Mouse (Mus musculus) right cerebral cortex, postnatal 25 days (tissue): ENCODE data around the gene Gan.
A peak's percentile ranks its signal among the peaks of the same experiment; 100 is the strongest.

Experiments used
- DNase-seq: peaks from one replicate; pipeline ENCODE4 v3.0.0; 2022

Gan gene

DNA sequence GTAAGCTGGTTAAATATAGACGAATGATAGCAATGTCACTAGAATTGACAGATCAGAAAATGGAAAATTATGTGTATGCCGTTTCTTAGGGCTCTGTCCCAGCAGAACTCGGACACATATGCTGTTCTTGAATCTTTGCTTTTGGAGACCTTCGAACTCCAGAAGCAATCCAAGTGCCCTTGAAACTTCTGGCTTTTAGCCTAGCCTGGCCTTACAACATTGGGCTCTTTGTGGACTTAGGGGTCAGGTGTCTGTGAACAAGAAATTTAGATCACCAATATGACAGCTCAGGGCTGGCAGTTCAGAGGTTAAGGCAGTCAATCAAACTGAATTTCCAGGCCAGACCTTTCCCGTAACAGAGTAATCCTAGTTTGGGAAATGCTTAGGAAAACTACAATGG lies 1.1 kb downstream of the Gan start:
- DNase-seq: no peak

DNA sequence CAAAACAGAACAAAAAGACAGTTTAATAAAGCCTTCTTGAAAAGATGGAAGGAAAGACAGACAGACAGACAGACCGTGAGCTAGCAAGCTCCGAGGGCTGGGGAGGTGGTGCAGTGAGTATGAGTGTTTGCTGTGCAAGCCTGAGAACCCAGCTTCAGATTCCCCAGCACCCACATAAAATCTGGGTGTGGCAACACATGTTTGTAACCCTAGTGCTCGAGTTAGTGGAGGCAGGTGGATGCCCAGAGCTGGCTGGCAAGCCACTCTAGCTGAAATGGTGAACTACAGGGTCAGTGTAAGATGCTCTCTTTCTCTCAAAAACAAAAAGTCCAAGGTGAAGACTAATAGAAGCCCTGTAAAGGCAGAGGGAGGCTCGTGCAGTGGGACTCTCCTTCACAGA lies 7.0 kb downstream of the Gan start:
- DNase-seq: no peak

DNA sequence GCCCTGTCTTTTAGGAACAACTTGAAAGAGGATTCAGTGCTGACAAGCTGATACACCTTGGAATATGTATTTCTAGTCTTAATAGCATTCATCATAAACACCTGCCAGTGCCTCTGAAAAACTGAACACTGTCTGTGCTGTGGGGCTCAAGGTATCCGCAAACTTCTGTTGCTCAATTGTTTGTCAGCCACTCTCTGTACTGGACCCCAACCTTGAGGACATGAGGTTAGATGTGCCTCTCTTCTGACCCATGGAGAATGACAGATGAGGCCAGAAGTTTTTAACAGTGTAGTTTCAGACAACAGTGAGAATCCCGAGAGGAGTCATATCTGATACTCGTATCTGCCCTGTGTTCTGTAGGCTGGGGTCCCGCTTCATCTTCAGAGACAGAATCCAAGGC lies 7.6 kb downstream of the Gan start:
- no peak for DNase-seq

DNA sequence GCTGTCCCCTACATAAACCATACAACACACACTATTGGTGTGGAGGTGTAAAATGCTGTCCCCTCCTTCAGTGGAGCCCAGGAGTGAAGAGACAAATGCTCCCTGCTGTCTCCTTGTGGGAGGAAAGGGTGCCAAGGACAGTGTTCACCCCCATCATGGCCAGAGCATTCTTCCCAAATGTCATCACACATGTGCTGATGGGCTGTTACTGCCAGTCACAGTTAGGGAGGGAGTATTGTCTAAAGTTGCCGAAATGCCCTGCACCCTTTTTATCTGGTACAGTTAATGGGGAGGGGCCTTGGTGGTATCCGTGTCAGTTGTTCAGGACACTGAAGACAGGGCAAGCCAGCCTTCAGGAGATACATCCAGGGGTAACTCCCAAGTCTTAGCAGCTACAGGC lies 8.6 kb downstream of the Gan start:
- no peak for DNase-seq

DNA sequence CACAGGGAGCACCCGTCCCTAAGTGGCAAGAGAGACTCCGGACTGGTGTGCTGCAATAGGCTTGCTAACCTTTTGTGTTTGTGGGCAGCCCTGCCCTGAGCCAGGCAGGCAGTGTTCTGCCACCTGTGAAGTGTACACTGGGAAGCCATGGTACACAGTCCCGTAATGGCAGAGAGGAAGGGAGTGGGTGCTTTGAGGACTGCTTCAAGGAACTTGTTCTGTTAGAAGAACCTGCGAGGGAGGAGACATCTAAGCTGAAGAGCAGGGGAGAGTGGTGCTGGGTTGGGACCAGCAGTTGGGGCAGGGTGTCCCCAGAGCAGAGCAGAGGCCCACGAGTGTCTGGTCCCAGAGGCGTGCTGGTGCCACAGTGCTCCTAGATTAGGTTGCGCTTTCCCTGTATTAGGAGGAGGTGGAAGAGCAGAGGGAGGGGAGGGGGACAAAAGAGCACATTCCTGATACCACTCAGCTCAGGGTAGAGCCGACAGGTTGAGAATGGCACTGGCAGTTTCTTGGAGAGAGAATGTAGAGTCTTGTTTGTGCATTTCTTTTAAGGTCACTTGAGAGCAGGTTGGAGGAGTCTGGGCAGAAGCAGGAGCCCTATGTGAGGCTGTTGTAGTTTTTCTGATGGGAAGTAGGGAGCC lies 9.4 kb downstream of the Gan start:
- no peak for DNase-seq

DNA sequence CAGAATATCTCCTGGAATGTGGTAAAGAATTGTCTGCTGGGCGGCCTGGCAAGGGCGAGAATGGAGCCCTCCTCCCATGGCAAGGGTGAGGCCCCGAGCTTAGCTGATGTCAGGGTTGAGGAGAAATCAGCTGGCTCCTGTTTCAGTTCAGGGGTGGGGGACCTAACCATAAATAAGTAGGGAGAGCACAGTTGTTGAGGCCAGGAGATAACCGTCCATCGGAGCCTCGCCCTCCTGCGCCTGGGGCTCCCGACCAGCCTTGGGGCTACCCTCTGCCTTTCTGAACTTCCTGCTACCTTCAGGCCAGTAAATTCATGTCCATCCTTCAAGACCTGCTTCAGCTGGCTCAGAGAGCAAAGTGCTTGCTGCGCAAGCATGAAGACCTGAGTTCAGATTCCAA lies 10.4 kb downstream of the Gan start:
- no peak for DNase-seq

DNA sequence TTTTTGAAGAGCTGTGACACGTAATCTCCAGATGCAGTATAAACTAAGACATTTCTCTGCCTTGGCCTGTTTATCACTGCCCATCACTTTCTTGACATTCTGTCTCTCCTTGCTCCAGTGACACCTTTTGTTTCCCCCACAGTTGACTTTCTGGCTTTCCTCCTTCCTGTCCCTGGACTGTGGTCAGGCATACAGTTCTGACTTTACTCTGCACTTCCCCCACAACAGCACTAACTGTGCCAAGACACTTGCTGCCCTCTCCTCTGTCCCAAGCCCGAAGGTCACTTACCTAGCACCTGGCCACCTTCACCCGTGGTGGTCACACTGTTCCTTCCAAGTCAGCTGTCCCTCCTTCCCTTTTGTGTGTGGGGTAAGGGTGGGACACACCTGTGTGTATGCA lies 13.9 kb downstream of the Gan start:
- no peak for DNase-seq

DNA sequence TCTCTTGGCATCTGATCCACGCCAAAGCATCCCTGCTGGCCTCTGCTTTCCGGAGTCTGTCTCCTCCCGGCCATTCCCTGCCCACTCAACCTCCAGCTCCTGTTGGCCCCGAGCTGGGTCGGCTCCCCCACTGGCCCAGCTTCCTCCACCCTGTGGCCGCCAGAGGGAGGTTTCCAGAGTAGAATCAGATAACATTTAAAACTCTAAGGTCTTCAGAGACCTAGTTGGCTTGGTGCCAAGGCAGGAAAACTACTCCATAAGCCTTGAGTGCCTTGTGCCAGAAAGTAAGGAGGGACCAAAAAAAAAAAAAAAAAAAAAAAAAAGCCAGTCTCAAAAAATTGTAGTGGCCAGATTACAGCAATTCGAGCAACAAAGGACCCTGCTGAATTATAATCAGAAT lies 15.0 kb downstream of the Gan start:
- no peak for DNase-seq

DNA sequence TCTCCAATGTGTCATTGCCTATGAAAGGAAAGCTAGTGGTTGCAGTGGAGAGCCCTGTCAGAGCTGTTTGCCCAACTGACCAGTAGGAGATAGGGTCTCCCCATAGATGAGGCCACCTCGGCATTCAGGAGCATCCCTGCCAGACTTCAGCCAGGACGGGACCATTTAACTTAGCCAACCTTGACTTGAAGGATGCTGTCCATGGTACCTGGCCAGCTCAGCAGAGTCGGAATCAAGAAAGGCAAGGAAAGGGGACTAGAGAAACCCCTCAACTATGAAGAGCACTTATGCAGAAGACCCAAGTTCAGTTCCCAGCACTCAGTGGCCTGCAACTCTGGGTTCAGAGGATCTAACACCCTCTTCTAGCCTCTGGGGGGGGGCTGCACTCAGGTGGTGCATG lies 15.8 kb downstream of the Gan start:
- no peak for DNase-seq

DNA sequence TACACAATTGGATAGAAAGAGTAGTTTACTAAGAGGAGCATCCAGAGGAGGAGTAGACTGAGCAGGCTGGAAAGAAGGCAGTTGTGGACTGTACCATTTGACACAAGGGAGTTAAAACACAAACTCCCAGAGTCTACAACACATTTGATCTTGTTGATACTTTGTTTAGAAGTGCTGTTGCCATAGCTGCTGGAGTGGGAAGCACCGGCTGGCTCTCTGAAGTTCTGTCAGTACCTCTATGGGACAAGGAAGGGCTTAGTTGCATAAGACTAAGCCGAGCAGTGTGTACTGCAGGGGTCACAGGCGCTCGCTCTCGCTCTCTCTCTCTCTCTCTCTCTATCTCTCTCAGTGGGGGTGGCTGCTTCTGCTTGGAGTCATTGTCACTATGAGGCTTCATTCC lies 16.6 kb downstream of the Gan start:
- DNase-seq: no peak

DNA sequence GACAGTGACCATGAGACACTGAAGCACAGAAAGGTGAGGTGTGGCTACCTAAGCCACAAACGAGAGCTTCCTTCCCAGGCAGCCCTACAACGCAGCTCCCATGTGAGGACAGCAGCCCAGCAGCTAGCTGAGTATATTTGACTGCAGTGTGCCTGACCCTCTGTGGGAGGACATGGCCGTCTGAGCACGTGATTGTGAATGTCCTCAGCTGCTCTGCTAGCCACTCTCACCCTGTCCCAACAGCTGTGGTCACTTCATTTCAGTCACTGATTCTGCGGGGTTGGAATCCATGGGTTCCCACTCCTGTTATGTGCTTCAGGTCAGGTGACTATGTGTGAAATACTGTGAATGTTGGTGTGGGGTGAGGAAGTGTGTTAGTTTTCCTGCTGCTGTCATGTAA lies 18.4 kb downstream of the Gan start:
- no peak for DNase-seq

DNA sequence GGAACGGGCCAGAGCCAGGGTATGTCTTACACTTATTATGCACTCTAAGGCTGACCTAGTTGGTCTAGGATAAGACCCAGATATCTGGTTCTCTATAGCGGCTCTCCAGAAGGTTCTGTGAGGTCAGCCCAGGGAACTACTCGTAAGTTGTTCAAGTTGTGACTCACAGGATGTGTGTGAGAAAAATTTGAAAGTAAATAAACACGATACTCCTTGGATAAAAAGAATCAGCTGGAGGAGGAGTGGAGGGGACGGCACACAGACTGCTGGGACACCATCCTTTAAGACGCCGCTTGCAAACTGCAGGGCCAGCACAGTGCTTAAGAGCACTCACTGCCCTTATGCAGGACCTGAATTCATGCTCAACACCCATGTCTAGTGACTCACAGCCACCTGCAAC lies 19.3 kb downstream of the Gan start:
- no peak for DNase-seq

DNA sequence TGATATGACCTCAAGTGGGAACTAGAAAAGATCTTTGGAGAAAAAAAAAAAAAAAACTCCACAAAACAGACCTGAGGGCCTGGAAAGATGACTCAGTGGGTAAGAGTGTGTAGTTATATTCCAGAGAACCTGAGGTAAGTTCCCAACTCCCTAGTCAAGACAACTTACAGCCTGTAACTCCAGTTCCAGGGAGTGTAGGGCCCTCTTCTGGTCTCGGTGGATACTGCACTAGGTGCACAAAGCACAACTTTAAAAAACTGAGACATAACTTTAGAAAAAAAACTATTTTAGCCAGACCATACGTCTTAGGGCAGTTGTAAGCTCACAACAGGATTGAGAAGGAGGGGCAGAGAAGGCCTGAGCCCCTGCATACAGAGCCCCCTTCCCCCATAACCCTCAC lies 20.1 kb downstream of the Gan start:
- DNase-seq: no peak

DNA sequence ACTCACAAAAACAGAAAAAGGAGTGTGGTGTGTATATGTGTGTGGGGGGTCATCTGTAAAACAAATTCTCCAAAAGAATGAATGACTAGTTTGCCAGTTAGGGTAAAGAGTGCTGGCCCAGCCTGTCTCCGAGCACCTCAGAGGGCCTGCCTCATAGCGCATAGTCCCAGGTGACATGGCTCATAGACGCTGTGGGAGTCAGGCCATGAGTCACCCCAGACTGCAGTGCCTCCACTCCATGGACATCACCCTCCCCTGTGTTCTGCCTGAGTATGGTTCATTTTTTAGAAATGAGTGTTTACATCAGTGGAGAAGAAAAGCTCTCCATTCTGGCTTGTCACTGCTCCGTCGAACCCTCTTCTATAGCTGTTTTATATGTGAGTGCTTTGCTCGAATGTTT lies 20.7 kb downstream of the Gan start:
- no peak for DNase-seq

DNA sequence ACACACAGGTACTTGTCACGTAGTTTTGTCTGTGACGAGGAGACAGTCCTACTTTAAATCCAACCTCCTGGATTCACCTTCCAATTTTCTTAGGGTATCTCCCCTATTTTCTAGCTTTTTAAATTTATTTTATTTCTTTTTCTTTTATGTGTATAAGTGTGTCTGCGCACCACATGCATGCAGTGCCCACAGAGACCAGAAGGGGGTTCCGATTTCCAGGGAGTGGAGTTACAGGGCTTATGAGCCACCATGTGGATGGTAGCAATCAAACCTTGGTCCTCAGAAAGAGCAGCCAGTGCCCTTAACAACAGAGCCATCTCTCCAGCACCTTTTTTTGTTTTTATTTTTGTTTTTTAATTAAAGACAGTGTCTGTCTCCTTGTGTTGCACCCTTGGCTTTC lies 24.8 kb downstream of the Gan start:
- DNase-seq: no peak

DNA sequence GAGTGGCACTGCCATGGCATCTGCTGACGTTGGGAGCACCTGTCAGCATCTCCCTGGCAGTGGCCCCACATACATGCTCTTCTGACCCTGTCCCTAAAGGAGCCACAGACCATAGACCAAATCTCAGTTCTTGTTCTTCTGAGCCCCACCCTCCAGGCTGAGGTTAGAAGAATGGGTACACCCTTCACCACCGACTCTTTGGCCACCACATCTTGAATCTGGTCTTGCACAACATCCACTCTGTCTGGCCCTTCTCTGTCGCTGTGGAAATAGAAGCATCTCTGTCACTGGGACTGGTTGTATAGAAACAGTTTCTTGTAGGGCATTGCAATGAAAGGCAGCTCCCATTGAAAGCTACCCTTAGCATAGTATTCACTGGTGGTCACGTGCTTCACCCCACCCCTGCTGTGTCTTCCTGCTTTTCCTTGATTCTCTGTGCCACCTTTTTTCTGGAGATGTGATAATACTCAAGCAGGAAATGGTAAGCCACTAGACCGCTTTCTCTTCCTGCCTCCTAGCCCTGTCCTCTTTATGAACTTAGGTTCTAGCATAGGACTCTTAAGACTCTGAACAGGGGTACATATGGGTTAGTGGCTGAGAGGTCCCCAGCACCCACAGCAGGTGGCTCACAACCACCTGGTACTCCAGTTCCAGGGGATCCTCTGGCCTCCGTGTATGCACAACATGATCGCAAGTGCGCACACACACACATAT lies 25.9 kb downstream of the Gan start:
- DNase-seq: no peak

DNA sequence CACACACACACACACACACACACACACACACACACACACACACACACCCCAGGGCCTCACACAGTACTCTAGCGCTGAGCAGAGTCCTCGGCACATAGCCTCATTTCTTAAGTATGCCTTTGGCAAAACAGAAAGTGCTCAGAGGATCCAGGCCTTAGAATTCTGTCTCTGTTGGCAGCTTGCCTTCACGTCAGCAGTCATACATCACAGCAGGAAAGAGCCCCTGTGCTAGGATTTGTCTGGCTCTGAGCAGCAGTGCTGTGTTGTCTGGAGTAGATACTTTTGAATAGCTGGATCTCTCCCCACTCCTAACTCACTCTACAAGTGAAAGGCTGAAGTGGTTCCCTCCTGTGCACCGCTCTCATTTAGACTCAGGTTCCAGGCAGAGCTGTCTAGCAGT lies 36.4 kb downstream of the Gan start:
- no peak for DNase-seq

DNA sequence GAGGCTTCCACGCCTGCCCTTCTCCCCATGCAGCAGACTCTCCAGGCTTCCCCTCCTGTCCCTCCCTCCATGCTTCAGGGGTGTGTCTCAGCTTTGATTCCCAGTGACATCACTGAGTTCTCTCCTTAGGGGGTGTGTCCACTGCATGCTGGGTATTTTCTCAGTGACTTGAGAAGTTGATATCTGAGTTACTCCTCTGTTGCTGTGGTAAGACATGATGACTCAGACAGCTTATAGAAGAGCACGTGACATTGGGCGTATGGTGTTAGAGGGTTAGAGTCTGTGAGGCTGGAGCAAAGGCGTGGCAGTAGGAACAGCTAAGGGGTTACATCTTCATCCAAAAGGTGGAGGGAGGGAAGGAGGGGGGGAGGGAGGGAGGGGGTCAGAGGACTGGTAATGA lies 38.7 kb downstream of the Gan start:
- DNase-seq: no peak

DNA sequence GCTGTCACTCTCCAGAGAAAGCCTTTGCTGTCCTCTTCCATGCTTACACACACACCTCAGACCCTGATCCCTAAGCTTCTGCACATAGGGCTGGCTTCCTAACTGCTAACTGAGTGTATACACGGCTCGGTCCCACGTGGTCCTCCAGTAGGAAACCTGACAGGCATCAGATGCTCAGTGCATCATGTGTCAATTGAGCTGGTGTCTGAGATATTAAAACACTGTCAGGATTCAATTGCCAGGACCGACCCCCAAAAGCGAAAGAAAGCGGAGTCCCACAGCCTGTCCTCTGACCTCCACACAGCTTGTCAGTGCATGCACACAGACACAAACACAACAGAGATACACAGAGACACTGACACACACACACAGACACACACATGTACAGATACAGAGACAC lies 39.6 kb downstream of the Gan start:
- no peak for DNase-seq

DNA sequence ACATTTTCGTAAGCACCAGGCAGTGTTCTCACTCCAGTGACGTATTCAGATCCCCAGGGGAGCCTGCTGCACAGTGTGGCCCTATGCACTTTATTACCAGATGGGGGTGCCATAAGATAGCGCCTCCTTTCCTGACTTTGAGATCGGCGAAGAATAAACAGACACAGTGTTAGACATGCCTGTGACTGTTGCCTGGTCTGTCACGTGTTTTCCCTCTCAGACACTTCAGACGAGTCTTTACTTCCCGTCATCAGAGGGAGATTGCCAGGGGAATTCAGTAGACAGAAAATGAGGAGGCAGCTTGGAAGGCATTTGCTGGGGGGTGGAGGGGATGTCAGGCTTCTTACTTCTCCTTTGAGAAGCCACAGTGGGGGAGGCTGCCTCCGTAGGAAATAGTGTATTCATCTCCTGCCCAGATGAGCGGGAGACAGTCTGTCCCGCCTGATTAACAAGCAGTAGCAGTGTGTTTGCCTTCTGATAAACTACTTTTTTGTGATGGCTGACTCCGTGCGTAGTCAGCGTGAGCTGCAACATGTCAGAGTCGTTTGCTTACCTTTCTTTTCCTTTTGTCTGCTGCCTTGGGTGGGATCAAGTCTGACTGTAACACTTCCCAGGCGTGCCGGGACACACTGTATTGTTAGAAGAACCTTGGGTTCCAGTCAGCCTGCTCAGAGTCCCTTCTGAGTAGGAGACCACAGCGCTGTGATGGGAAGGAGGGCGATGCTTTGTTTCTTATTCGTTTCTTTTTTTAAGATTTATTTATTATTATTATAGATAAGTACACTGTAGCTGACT lies 40.4 kb downstream of the Gan start:
- DNase-seq: peak; percentile 52

DNA sequence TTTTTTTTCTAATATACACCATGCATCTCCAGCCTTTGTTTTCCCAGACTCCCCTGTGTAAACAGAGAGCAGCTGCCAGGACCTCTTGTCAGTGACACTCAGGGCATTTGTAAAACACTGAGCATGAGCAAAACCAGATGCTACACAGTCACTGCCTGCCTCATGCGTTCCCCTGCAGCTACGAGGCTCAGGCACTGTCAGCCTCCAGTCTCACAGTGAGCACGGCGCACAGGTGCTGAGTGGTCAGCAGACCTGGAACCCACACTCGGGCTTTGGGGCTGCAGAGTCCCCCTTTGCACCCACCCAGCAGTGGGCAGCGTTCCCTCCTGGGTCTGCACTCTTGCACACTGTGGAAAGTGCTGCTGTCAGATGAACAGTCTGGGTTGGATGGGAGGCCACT lies 41.7 kb downstream of the Gan start:
- no peak for DNase-seq

DNA sequence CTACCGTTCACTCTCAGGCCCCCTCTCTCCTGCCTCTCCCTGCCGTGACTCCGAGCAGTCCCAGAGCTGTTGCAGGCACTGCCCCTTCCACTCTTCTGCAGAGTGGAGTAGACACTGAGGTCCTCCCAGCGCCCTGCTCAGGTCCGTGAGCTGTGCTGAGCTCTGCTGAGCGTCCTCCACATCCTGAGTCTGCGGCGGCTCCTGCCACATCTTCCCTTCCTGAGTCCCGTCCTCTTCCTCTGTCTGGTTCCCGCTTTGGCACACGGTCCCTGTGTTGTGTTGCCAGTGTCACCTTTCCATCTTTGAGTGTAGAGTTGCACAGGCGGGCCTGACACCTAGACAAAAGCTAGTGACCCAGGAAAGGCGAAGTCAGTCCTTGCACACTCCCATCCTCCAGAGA lies 42.4 kb downstream of the Gan start:
- DNase-seq: no peak

DNA sequence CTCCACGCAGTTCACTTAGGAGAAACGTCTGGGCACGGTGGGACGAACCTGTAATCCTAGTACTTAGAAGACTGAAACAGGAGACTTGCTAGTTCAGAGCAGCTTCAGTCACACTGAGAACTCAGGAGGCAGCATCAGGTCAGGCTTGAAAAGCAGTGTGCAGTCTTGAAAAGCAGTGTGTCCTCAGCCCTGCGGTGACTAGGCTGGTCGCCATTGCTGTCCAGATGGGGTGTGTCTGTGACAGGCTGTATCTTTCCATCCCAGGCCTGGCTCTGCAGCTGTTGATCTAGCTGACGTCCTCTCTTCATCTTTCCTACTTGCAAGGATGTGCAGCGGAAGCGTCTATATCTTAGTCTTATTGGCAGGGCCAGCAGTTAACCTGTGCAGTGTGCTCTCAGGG lies 42.9 kb downstream of the Gan start:
- DNase-seq: no peak

DNA sequence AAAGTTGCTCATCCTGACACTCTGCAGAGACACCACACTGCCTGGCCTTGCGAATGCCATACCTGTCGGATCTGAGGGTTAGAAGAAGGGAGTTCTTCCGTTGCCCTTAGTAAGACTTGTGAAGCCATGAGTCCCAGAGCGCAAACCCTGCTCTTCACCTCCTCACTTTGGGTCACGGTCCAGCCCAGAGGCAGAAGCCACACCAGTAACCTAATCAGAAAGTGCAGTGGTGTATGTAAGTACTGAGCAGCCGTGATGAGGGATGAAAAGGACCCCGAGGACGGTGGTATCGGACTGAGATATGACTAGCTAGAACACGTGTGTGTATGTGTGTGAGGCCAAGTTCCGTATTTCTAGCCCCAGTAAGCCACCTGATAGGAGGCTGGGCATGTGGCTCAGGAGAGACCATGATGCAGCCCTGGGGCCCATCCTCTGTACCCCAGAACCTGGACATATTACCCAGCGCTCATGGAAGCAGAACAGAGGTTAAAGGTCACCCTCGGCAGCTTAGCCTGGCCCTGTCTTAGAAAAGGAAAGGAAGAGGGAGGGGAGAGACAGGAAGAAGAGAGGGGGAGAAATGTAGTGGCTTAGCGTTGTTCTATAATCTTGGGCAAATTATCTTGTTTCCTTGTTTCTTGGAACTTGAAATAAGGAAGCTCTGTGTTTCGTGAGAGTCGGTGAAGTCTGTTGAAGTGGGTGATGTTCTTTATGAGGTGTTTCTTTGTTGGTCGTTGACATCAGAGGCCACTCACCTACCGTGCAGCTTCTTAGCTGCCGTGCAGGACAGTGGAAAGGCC lies 43.5 kb downstream of the Gan start:
- no peak for DNase-seq
